Comparison of ENCODE assay signal across 8 mouse cellular contexts in genomic region chr6:37439676-37440490, GRCm38 (mm10). TPM values are rescaled to one million over a fixed set of nuclear protein-coding genes. Genes with fewer than 3 reads are reported as not detected.
DNase-seq lines count a peak whose midpoint lies in the region; ATAC-seq lines count a peak whose summit lies in the region.

No protein-coding gene starts in this region.

- peaks cover 10% of the 10 kb centered on the region for H3K36me3 ChIP-seq in embryonic facial prominence, embryonic 13.5 days
- H3K36me3 ChIP-seq in intestine, embryonic 16.5 days (ENCODE audit: control insufficient read depth, insufficient read depth, low read length): peaks cover 4% of the 10 kb centered on the region; the same call in 1 of the 2 replicates

- H3K27ac ChIP-seq in embryonic facial prominence, embryonic 13.5 days: peak overlapping the region; percentile 96
- peak overlapping the region; percentile 81 for H3K27ac ChIP-seq in intestine, embryonic 16.5 days (ENCODE audit: low read length)

- 30% methylated on average over 13 of the region's 13 CpGs for WGBS in embryonic facial prominence, embryonic 13.5 days
- WGBS in intestine, embryonic 16.5 days: 44% methylated on average over 13 of the region's 13 CpGs

- no peaks in the 10 kb centered on the region for H3K9me3 ChIP-seq in embryonic facial prominence, embryonic 13.5 days
- no peaks in the 10 kb centered on the region for H3K9me3 ChIP-seq in intestine, embryonic 16.5 days (ENCODE audit: control insufficient read depth, low read length)

- no peak for ATAC-seq in embryonic facial prominence, embryonic 13.5 days (ENCODE audit: insufficient number of reproducible peaks, insufficient read depth, low FRiP score, low TSS enrichment, low read depth)
- ATAC-seq in intestine, embryonic 16.5 days: no peak
- 0 out of 2 replicates have a peak, but pooled peaks have one; percentile 12 for ATAC-seq in megakaryocyte-erythroid progenitor cell, adult 5-6 weeks (replicated peaks; ENCODE audit: low FRiP score, low TSS enrichment, poor library complexity, severe bottlenecking)
- no peak for ATAC-seq in granulocyte monocyte progenitor cell, adult 5-6 weeks (replicated peaks; ENCODE audit: poor library complexity, severe bottlenecking)

- peaks cover 42% of the 10 kb centered on the region for H3K4me1 ChIP-seq in embryonic facial prominence, embryonic 13.5 days
- peaks cover 21% of the 10 kb centered on the region for H3K4me1 ChIP-seq in intestine, embryonic 16.5 days (ENCODE audit: control insufficient read depth, insufficient read depth, low read length)

- peak overlapping the region; percentile 89 for H3K4me3 ChIP-seq in embryonic facial prominence, embryonic 13.5 days
- H3K4me3 ChIP-seq in intestine, embryonic 16.5 days (ENCODE audit: low read length): peak overlapping the region; percentile 88

- H3K27me3 ChIP-seq in embryonic facial prominence, embryonic 13.5 days: no peaks in the 10 kb centered on the region
- no peaks in the 10 kb centered on the region for H3K27me3 ChIP-seq in intestine, embryonic 16.5 days (replicated peaks; ENCODE audit: control insufficient read depth, insufficient read depth, low read length)

- peak overlapping the region; percentile 92 for H3K9ac ChIP-seq in embryonic facial prominence, embryonic 13.5 days
- H3K9ac ChIP-seq in intestine, embryonic 16.5 days (ENCODE audit: low read depth, low read length): peak overlapping the region; percentile 92

- peak overlapping the region; percentile 70 for H3K4me2 ChIP-seq in embryonic facial prominence, embryonic 13.5 days
- H3K4me2 ChIP-seq in intestine, embryonic 16.5 days (ENCODE audit: low read depth, low read length): peak overlapping the region; percentile 65

- peak; percentile 58 for DNase-seq in kidney, adult 18-20 months
- no peak for DNase-seq in kidney, adult 8-10 months
- DNase-seq in gastrocnemius, postnatal 25 days: no peak
- DNase-seq in gastrocnemius, adult 8-10 months (ENCODE audit: low spot score in 2 of 2): no peak

RNA-seq across cellular contexts. Expression of gene Creb3l2, which starts 2.1 kb away (rescaled TPM):
- polyA plus RNA-seq in embryonic facial prominence, embryonic 13.5 days (2015; fragmentation: Nextera tagmentation; extraction: Ambion mirVana): 26.9 and 29.0 TPM in 2 replicates
- polyA plus RNA-seq in intestine, embryonic 16.5 days (2015; fragmentation: Nextera tagmentation; extraction: Ambion mirVana): 13.4 and 13.9 TPM in 2 replicates
- total RNA-seq in megakaryocyte-erythroid progenitor cell, adult 5-6 weeks (2014; fragmentation: Nextera tagmentation): 15.3 and 18.3 TPM in 2 replicates
- total RNA-seq in megakaryocyte-erythroid progenitor cell, adult 5-6 weeks (2017): 3.4 and 7.3 TPM in 2 replicates
- total RNA-seq in granulocyte monocyte progenitor cell, adult 5-6 weeks (2014; fragmentation: Nextera tagmentation): 12.1 and 12.4 TPM in 2 replicates
- 3.9 and 4.2 TPM in 2 replicates for total RNA-seq in granulocyte monocyte progenitor cell, adult 5-6 weeks (2017)
- total RNA-seq in gastrocnemius, postnatal 25 days (2021): 10 to 100 TPM; 10.6 to 11.9 TPM
- total RNA-seq in gastrocnemius, adult 8-10 months (2022): 10 to 100 TPM in 3 of 4 experiments, 1 to 10 TPM in 1; 10.0 to 13.7 (median 11.1) TPM
